Mouse (Mus musculus) C2C12 (cell line): ENCODE measurements around the gene Cpt1a. TPM values are rescaled to one million over a fixed set of nuclear protein-coding genes. Genes with fewer than 3 reads are reported as not detected.
A peak's percentile ranks its signal among the peaks of the same experiment; 100 is the strongest.

Experiments used
- H3K27me3 ChIP-seq: one replicate; pipeline ENCODE4 v1.6.1; 2011; ENCODE audit not compliant: control insufficient read depth, insufficient read depth, insufficient read length
- H3K36me3 ChIP-seq: one replicate; pipeline ENCODE4 v1.6.1; 2011; ENCODE audit not compliant: control insufficient read depth, insufficient read depth
- H3K4me3 ChIP-seq: one replicate; pipeline ENCODE4 v1.5.1; 2011; ENCODE audit warnings: mild to moderate bottlenecking, control low read depth; ENCODE audit not compliant: poor library complexity, insufficient read depth, severe bottlenecking
- H3K79me2 ChIP-seq: one replicate; pipeline ENCODE4 v1.6.1; 2011; ENCODE audit not compliant: control insufficient read depth, insufficient read depth
- H3K79me3 ChIP-seq: one replicate; pipeline ENCODE4 v1.6.1; 2011; ENCODE audit warnings: low read depth, control low read depth
- H3ac ChIP-seq: one replicate; pipeline ENCODE3; 2011; ENCODE audit warnings: low read depth; ENCODE audit not compliant: control insufficient read depth, insufficient read length
- CEBPB ChIP-seq: IDR thresholded peaks from one replicate; pipeline ENCODE4 v1.6.1; 2011; ENCODE audit warnings: low read depth, mild to moderate bottlenecking, control low read depth, moderate library complexity
- CTCF ChIP-seq: IDR thresholded peaks from one replicate; pipeline ENCODE4 v1.5.1; 2011; ENCODE audit not compliant: control insufficient read depth, insufficient read depth, insufficient read length
- FOSL1 ChIP-seq: IDR thresholded peaks from one replicate; pipeline ENCODE4 v1.8.0; 2011; ENCODE audit warnings: mild to moderate bottlenecking, low read length; ENCODE audit not compliant: poor library complexity, insufficient read depth, severe bottlenecking
- MAX ChIP-seq: IDR thresholded peaks from one replicate; pipeline ENCODE4 v1.6.1; 2011; ENCODE audit warnings: mild to moderate bottlenecking, control low read depth
- MYOD1 ChIP-seq: IDR thresholded peaks from one replicate; pipeline ENCODE4 v1.6.1; 2011; ENCODE audit warnings: low read depth; ENCODE audit not compliant: control insufficient read depth, insufficient read length
- MYOG ChIP-seq: IDR thresholded peaks from one replicate; pipeline ENCODE4 v1.6.1; 2011; ENCODE audit not compliant: control insufficient read depth, insufficient read length; ENCODE audit errors: extremely low read depth
- USF1 ChIP-seq: IDR thresholded peaks from one replicate; pipeline ENCODE4 v1.6.1; 2011; ENCODE audit warnings: low read depth, mild to moderate bottlenecking, control low read depth, moderate library complexity
- microRNA-seq: library from miRNA; unstranded; fragments of <30 nt; microRNA quantifications from one replicate; pipeline ENCODE4, GENCODE M21; 2019; ENCODE audit warnings: borderline microRNAs expressed
- polyA plus RNA-seq: library from polyadenylated mRNA; unstranded; fragments of >200 nt; fragmentation: generic; extraction: Trizol; gene quantifications from one replicate; pipeline ENCODE4 v1.2.1, GENCODE M21; 2012; ENCODE audit warnings: missing spikeins

The Cpt1a gene
- polyA plus RNA-seq, 1 experiment: 56.7 TPM

GRCm38 (mm10) chr19:3429156-3429816, 107.2 kb downstream of the Cpt1a start:
- Histone ChIP-seq H3K27me3 (no peaks in the 10 kb centered on the region), H3K4me3 (no peak overlapping the region), H3K79me3 (no peaks in the 10 kb centered on the region), H3K79me2 (no peaks in the 10 kb centered on the region), H3K36me3 (no peaks in the 10 kb centered on the region), H3ac (no peak overlapping the region)
- no peak for TF ChIP-seq CEBPB

GRCm38 (mm10) chr19:3431066-3431465, 108.9 kb downstream of the Cpt1a start:
- no peak for TF ChIP-seq MYOD1
- TF ChIP-seq CEBPB: no peak
- TF ChIP-seq MYOG: no peak
- TF ChIP-seq FOSL1: no peak
- TF ChIP-seq USF1: no peak
- TF ChIP-seq CTCF: no peak
- TF ChIP-seq MAX: no peak
- H3K36me3 ChIP-seq: no peaks in the 10 kb centered on the region
- no peak overlapping the region for H3K4me3 ChIP-seq
- H3ac ChIP-seq: no peak overlapping the region
- H3K79me3 ChIP-seq: no peaks in the 10 kb centered on the region
- no peaks in the 10 kb centered on the region for H3K27me3 ChIP-seq
- no peaks in the 10 kb centered on the region for H3K79me2 ChIP-seq

GRCm38 (mm10) chr19:3431969-3432368, 109.8 kb downstream of the Cpt1a start:
- Histone ChIP-seq H3K27me3 (no peaks in the 10 kb centered on the region), H3ac (no peak overlapping the region), H3K79me3 (no peaks in the 10 kb centered on the region), H3K36me3 (no peaks in the 10 kb centered on the region), H3K79me2 (no peaks in the 10 kb centered on the region), H3K4me3 (no peak overlapping the region)
- TF ChIP-seq FOSL1: no peak
- TF ChIP-seq MYOD1: no peak
- TF ChIP-seq CTCF: no peak
- TF ChIP-seq MYOG: no peak
- no peak for TF ChIP-seq MAX
- no peak for TF ChIP-seq USF1
- no peak for TF ChIP-seq CEBPB

GRCm38 (mm10) chr19:3434124-3434523, 112.0 kb downstream of the Cpt1a start:
- Histone ChIP-seq H3K79me3 (no peaks in the 10 kb centered on the region), H3K36me3 (no peaks in the 10 kb centered on the region), H3K4me3 (no peak overlapping the region), H3K27me3 (peaks cover 11% of the 10 kb centered on the region), H3K79me2 (no peaks in the 10 kb centered on the region), H3ac (no peak overlapping the region)
- TF ChIP-seq MYOD1: peak; percentile 77
- TF ChIP-seq MAX: no peak
- TF ChIP-seq CTCF: no peak
- no peak for TF ChIP-seq CEBPB
- no peak for TF ChIP-seq FOSL1
- TF ChIP-seq MYOG: no peak

- H3K36me3 ChIP-seq: no peaks in the 10 kb centered on the region
- no peak for TF ChIP-seq MYOG
- TF ChIP-seq CEBPB: no peak
- TF ChIP-seq CTCF: no peak
- no peak for TF ChIP-seq MYOD1
- TF ChIP-seq USF1: no peak
- peaks cover 11% of the 10 kb centered on the region for H3K27me3 ChIP-seq
- no peak overlapping the region for H3K4me3 ChIP-seq
- H3K79me3 ChIP-seq: no peaks in the 10 kb centered on the region
- H3ac ChIP-seq: no peak overlapping the region
- H3K79me2 ChIP-seq: no peaks in the 10 kb centered on the region
Measured at GRCm38 (mm10) chr19:3434641-3435040, 112.5 kb downstream of the Cpt1a start.

Small RNA genes within 50 kb of the gene (microRNA-seq; reads per million reads assigned to microRNA genes)
- gene Mir6984: 0.56 reads per million, percentile 11 among the genes with 10 or more reads in this experiment

Other genes starting within 250 kb of the Cpt1a start
- gene Mrpl21, start 39.4 kb upstream of the Cpt1a start, polyA plus RNA-seq: 86.3 TPM
- 5.3 TPM for gene Ighmbp2, start 39.3 kb upstream of the Cpt1a start, polyA plus RNA-seq
- gene Tesmin, start 66.5 kb downstream of the Cpt1a start, polyA plus RNA-seq: 0.39 TPM
- gene Gal, start 92.2 kb downstream of the Cpt1a start, polyA plus RNA-seq: not detected